Mouse (Mus musculus) T-helper 2 cell (primary cell): ENCODE measurements around the gene Adarb1.

Experiments
- in situ Hi-C: fragments of 300-600 bp; cut with MboI, MseI; formaldehyde crosslinking; loops from one replicate; pipeline ENCODE4 v1.15.1; 2025; ENCODE audit warnings: high pct_unique_total_duplicates

Gene Adarb1

DNA sequence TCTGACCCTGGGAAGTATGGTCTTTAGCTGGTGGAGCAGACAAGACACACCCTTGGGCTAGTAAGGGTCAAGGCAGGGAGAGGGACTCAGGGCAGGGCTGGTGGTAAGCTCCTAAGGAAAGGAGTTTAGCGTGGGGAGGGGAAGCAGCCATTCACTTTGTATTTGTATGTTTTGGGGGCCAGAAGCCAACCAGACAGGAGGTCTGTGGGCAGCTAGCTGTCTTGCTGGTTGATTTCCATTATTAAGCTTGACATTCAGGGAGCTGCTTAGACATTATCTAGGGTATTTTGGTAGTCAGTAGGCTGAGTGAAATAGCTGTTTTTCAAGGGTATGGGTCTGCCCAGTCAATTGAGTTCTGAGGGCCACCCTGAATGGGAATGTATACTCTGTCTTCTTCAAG is 20.0 kb upstream of the Adarb1 start:
- in situ Hi-C loops: no loop called here

DNA sequence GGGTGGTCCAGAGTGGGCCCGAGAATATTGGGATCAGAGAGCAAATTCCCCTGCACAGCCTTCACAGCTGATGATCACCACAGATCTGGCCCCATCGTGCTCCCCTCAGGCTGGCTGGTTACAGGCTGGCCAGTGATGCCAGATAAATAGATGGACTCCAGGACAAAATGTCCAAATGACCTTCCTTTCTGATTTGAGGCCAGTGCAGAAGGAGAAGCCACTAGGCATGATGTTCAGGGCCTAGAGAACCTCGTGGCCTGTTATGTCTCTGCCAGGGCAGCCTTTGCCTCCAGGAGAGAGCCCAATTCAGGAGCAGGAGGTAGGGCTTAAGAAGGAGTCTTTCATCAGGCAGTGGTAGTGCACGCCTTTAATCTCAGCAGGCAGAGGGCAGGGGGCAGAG is 17.3 kb upstream of the Adarb1 start:
- in situ Hi-C loops: no loop called here

DNA sequence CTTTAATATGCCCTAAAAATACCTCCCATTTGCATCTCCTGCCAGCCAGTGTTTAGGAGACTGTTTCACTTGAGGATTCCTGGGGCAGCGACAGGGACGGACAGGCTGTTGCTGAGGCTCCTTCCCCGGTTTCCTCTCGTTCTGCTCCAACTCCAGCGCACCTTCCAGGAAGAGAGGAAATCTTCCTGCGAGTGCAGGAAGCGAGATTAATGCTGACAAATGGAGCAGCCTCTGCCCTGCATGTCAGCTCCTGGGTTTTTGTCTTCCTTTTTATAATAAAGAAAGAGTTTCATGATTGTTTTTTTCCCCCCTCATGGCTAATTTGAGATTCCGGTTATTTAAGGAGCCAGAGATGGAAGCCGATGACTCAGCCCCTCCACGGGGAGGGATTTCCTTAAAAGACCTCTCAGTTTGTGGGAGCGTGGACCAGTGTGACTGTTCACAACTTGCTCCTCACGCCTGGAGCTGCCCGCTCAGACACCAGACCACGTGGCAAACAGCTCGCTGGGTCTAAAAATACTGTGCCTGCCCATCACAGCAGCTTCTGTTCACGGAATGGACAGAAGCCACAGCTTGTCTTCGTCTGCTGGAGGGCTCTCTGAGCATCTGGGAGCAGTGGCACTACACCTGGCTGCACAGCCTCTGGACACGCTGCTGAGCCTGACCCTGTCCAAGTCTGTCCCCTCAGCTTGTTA is 16.5 kb upstream of the Adarb1 start:
- in situ Hi-C loops: no loop called here

DNA sequence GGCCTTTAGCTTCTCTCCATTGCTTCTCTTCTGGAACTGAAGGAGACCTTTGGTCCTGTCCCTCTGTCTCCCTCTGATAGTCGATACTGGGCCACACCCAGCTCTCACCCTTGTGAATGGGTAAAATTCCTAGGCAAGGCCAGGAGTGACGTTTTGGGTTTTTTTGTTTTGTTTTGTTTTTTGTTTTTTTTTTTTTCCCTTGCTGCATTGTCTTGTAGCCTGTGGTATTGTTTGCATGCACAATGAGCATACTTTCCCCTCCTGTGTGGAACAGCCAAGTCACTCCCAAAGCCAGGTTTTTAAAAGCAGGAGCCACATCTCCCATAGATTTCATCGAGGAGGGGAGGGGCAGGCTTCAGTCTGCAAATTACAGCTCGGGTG is 16.0 kb upstream of the Adarb1 start:
- in situ Hi-C loops: no loop called here

DNA sequence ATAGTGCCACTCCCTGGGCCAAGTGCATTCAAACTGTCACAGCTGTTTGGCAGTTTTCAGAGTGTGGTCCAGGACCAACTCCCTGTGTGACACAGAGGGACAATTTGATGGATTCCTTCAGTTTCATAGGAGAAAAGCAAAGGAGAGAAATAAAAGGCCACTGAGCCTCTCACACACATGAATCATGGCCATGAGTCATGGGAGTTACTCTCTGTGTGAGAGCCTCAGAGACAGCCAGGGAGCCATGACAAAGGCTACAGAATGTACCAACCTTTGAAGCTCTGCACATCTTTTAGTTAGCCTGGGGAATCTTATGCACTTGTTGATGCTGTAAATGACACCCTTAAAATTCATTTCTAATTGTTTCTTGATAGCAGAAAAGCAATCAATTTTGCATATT is 12.7 kb upstream of the Adarb1 start:
- in situ Hi-C loops: no loop called here

DNA sequence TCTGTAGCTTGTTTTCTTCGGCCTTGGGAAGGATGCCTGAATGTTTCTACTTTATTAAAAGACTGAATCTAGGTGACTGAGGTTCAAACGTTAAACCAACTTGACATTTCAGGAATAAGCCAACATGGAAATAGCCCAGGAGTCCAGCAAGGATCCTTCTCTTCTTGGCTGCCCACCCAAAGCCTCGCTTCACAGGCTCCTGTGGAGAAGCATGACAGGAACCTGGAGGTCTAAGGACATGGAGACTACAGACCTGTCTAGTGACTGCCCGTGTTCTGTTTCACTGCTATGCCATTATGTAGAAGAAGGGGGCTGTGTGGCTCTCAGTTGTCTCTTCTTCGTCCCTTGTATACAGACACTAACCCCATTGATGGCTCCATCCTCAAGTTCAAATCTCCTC is 11.9 kb upstream of the Adarb1 start:
- in situ Hi-C loops: no loop called here

DNA sequence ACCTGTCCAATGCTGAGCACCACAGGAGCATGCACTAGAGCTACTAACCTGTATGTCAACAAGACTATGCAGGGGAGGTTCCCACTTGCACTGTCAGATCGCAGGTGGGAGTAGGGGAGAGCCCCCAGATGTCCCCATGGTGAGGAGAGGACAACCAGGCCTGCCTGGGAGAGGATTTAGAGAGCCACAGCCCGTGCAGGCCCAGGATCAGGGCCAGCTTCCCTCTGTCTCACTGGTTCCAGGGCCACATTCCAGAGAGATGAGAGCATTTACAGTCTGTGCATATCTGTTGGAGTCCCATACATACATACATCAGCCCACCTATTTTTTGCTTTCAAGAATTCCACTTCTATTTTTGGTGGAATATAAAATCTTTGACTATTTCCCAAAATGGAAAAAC is 9.5 kb upstream of the Adarb1 start:
- in situ Hi-C loops: no loop called here

DNA sequence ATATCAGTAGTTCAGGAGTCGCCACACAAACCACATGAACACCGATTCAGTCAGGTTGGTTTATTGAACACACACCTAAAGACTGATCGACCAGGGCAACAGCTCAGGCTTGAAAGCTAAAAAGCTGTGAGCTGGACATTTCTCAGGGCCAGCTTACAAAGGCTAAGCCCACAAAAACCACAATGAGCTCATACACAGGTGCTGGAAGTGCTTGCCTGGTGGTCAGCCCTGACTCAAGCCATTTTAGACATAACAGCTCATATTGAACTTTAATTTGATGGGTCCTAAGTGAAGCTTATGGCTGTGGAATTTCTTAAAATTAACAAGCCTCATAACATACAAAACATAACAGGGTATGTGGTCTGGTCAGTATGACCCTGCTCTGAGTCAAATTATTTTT is 2.1 kb upstream of the Adarb1 start:
- in situ Hi-C loops: no loop called here

DNA sequence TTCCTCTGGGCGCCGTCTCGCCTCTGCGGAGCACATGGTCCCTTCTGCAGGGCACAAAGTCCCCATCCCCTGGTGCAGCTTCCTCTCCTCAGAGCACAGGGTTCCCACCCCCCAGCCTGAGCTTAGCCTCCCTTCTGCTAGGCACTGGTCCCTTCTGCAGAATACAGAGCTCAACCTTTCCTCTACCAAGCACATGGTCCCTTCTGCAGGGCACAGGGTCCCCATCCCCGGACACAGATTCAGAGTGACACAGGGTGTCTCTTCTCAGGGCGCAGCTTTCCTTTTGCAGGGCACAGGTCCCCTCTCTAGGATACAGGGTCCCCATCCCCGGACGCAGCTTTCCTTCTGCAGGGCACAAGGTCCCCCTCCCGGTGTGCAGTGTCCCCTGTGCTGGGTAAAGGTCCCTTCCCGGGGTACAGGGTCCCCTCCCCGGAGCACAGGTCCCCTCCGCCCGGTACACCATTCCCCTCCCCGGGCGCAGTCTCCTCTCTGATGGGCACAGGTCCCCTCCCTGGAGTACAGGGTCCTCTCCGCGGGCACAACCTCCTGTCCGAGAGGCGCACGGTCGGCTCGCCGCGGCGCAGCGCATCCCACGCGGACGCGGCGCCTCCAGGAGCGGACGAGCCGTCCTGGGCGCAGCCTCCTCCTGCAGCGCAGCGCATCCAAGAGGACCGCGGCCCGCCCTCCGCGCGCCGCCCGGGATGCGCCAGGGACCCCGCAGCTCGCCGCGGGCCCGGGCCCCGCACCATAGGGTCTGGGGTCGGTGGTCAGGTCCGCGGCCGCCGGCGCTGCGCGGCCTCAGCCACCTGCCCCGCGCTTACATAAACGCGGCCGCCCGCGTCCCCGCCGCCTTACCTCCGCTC is 599 bp downstream of the Adarb1 start:
- in situ Hi-C loops: no loop called here

DNA sequence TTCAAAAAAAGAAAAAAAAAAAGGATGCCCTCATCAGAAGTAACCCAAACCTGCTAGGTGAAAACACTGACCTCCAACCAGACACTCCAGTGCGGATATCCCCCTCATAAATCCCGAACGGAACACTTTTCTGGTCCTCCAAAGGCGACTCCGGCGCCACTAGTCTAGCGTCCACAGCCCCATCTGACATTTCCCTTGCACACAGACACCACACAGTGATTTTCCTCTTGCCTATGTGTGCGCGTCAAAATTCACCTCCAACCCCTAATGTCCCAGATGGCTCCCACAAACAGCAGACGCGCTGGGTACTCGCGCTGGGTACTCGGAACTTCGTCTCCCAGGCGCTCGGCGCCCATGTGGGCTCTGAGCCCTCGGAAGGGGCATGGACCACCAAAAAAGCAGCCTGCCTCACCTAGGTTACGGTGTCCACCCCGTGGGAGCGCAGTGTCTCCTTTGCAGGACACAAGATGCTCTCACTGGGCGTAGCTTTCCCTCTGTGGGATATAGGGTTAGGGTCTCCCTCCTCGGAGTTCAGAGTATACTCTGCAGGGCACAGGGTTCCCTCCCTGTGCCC is 1.3 kb downstream of the Adarb1 start:
- in situ Hi-C loops: no loop called here

DNA sequence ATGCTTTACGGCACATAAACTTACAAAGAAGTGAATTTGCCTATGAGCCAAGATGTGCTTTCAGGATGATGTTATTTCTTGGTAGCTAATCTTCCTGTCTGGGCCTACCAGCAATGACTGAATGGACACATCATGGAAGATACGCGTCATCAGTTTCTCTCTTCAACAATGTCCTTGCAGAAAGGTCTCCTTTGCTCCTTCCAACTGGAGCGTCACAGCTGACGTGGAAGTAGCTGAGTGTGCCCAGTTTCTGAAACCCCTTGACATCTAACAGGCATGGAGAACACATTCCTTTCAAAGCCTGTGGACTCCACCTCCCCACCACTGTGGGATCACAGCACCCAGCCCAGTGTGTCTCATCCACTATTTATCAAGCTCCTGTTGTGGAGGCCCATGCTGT is 2.2 kb downstream of the Adarb1 start:
- in situ Hi-C loops: no loop called here

DNA sequence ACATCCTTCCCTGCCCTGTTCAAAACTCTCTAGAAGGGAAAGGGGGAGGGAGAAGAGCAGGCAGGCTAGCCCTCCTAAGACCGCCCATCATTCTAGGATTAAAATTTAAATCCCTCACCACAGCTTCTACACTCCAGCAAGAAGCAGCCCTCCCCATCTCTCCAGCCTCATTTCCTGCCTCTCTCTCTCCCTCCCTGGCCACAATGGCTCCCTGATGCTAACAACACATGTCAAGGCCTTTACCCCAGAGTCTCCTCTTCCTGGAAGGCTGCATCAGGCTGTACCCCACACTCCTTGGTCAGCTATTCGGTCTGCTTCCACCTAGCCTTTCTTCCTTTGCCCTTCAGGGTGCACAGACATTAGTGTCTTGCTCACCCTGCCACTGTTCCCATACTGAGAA is 4.3 kb downstream of the Adarb1 start:
- in situ Hi-C loops: no loop called here

DNA sequence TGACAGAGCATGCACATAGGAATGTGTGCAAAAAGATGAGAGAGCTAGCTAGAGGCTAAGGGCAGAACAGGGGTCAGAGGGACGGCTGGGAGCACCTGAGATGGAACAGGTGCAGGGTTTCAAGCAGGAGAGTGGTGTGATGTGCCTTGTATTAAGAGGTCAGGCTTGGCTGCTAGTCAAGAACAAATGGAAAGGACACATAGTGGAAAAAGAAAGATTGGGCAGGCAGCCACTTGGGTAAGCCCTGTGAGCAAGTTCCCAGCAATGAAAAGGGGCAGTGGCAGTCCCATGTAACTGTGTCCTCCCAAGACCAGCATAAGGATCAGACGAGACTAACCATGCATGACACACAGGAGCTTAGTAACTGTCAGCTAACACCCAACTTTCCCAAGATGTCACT is 8.9 kb downstream of the Adarb1 start:
- in situ Hi-C loops: no loop called here

DNA sequence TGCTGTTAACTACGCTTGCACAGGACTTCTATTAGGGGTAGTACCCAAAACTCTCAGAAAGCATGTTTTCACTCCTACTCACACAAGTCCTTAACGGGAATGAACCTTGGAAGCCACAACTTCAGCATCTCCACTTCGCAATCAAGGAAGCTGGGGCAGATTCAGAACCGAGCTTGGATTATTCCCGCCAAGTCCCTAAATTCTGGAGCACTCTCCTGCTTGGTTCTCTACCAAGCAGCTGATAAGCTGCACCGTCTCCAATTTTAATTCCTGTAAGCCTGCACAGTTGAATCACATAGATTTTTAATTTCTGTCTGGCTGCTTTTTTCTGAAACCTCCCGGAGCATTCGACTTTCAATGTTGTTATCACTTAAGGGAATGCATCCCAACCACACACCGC is 9.8 kb downstream of the Adarb1 start:
- in situ Hi-C loops: no loop called here

DNA sequence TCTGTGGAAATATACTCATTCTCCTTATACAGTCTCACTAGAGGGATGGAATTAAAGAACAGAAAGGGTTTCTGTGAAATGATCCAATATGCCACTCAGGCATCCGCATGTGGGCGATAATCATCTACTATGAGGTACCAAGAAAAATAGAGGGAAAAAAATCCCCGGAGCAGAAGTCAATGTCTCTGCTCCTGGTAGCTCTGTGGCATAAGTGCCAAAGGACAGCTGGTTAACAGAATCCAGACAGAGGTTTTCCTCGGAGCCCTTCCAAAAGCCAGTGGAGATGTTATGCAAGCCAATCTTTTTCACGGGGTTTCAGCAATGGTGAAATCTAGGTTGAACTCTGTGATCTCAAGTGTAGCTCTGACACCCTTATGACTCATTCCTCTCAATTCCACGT is 11.6 kb downstream of the Adarb1 start:
- in situ Hi-C loops: no loop called here

DNA sequence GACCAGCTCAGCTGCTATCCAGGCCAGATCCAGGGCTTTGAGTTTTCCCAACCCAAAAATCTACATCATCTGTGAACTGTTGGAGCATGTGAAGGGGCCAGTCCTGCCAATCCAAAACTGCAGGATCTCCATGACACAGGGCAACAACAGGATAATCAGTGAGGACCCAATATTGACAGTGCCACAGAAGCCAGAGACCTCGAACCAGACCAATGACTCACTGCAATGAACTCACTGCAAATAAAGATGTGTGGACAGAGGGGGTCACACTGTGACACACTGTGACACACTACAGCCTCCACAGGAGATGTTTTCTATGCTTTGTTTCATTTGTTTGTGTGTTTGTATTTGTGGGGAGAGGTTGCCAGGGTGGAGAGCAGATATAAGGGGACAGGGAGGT is 15.6 kb downstream of the Adarb1 start:
- in situ Hi-C loops: no loop called here

DNA sequence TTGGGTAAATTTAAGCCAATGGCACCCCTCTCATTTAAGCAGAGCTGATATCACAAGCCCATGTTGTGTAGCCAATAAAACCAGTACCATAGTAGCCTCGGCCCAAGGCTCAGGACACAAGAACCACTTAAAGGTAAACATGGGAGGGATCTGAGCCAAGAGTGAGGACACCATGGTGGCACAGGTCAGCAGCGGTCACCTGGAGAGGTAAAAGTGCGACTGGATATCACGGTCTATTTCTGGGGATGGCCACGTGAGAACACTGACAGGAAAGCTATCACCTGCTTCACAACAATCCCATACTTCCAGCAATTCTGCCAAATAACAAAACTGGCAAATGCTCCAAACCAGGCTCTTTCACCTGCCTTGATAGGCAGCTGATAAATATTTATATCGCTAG is 17.0 kb downstream of the Adarb1 start:
- in situ Hi-C loops: no loop called here

DNA sequence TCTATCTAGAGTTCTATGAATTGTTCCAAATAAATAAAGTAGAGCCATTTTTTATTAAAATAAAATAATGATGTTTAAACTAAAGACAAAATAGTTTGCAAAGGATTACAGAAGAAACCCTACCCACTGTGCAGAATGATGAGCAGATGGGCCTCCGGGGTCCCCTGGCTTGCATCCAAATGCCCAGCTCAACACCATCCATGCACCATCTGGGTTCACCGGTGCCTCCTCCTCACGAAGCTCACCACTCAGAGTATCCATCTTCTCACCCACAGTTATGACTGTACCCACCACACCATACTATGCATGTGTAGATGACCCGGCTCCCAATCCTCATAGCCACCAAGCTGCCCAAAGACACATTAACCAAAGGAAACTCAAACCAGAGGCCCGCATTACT is 18.1 kb downstream of the Adarb1 start:
- in situ Hi-C loops: no loop called here

DNA sequence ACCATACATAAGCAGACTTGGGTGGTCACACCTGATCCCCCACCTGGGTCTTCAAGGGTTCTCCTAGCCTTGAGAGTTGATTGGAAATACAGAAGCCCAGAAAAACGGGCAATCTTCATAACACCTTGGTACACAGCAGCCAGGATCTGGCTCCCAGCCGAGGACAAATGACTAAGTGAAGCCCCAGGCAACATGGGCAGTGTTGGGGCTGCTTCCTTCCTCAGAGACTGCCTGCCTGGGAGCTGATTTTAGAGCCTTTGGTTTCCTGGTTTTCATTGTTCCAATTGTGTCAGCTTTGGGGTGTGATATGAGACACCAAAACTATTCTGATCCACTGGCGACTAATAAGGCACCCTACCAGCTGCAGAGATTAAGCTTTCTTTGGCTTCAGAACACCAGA is 20.0 kb downstream of the Adarb1 start:
- in situ Hi-C loops: no loop called here

DNA sequence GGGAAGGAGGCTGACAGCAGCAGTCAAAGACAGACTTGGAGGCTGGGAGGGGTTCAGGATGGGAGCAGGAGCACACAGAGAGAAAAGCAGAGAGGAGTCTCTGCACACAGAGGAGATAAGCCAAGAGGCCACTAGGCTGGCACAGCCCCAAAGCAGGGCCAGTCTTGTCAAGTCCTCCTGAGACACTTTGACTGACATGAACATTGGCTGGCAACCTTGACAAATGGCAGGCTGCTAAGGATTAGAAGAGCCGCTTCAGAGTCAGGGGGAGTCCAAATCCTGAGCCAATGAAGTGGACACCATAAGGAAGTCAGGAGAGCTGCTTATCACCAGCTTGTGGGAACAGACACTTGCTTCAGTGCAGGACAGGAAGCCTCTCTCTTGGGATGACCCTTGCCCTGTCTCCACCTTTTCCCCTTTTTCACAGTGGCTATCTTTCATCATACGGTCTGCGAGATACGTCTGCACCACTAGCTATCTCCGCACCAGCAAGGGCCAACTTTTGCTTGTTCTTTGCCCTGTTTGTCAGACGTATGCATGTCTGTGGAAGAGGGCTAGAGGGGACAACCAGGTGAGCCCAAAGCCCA is 20.9 kb downstream of the Adarb1 start:
- in situ Hi-C loops: no loop called here

DNA sequence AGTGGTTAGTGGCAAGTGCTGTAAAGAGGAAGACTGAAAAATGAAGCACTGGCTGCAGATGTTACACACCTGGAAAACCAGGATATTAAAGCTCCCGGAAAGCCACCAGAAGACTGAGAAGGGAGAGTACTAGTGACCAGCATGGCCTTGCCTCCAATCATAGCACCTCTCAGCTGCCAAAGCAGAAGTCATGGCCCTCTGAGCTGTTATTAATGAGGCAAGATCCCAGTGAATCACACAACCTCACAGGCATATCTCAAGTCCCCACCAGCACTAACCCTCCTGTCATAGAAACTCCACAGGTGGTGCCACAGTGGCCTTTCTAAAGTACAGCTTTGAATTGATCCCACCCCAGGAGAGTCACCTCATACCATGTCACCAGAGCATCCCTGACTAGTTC is 22.1 kb downstream of the Adarb1 start:
- in situ Hi-C loops: no loop called here

DNA sequence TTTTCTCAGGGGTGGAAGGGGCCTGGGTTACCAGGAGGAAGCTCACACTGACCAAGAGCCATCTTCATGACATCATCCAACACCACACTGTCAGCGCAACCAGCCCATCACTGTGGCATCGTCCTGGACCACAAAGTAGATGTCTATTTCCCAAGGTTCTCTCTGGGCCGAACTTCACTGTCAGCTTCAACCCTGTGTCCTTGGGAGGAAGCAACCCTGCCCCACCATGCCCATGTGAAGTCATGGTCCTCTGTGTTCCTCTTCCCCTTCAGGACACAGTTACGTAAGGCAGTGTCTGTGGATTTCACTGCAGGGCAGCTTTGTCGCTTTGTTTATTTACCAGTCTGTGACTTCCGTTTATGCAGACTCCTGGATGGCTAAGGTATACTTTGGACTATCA is 27.0 kb downstream of the Adarb1 start:
- in situ Hi-C loops: no loop called here

DNA sequence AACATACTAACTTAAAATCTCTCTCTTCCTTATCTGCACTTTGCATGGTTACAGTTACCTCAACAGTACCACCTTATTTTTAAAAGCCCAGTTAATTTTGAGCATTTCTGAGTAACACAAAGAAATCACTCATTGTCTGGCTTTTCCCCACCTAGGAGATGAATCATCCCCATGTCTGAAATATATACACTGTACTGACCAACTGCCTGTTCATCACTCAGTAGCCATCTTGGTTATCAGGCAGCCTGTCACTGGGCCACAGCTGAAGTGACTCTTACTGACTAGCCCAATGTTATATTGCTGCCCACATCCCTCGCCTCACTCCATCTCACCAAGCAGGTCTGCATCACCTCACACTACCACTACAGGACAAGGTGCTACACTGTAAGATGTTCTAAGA is 30.5 kb downstream of the Adarb1 start:
- in situ Hi-C loops: no loop called here
